Mouse (Mus musculus): ENCODE measurements around the gene Mad1l1. TPM values are rescaled to one million over a fixed set of nuclear protein-coding genes. Genes with fewer than 3 reads are reported as not detected.

Mad1l1 gene
- polyA plus RNA-seq, 1 experiment from 2014 or later: 44.8 TPM

- no peak overlapping the region for H3K4me2 ChIP-seq (replicated peaks)
Measured at GRCm38 (mm10) chr5:140066281-140066680, 255.1 kb downstream of the Mad1l1 start.

GRCm38 (mm10) chr5:140065281-140065945 is 255.9 kb downstream of the Mad1l1 start:
- WGBS: 95% methylated on average over 11 of the region's 11 CpGs
- no peaks in the 10 kb centered on the region for H3K27me3 ChIP-seq
- no peak overlapping the region for H3K9ac ChIP-seq
- no peak overlapping the region for H3K27ac ChIP-seq
- H3K9me3 ChIP-seq (replicated peaks): no peaks in the 10 kb centered on the region
- no peak for ATAC-seq (ENCODE audit: low FRiP score)
- peaks cover 8% of the 10 kb centered on the region for H3K36me3 ChIP-seq
- peaks cover 26% of the 10 kb centered on the region for H3K4me1 ChIP-seq
- no peak overlapping the region for H3K4me2 ChIP-seq (replicated peaks)
- H3K4me3 ChIP-seq: no peak overlapping the region

More at GRCm38 (mm10) chr5:140066281-140066680, 255.1 kb downstream of the Mad1l1 start:
- no peak for ATAC-seq (ENCODE audit: low FRiP score)
- Histone ChIP-seq H3K27me3 (no peaks in the 10 kb centered on the region), H3K27ac (no peak overlapping the region), H3K9me3 (replicated peaks) (no peaks in the 10 kb centered on the region), H3K9ac (no peak overlapping the region), H3K36me3 (peaks cover 8% of the 10 kb centered on the region), H3K4me3 (no peak overlapping the region), H3K4me1 (peaks cover 22% of the 10 kb centered on the region)

GRCm38 (mm10) chr5:140064521-140064920 is 256.8 kb downstream of the Mad1l1 start:
- Histone ChIP-seq H3K36me3 (peaks cover 8% of the 10 kb centered on the region), H3K9ac (no peak overlapping the region), H3K4me1 (peaks cover 26% of the 10 kb centered on the region), H3K4me3 (no peak overlapping the region), H3K27ac (no peak overlapping the region), H3K4me2 (replicated peaks) (no peak overlapping the region), H3K27me3 (no peaks in the 10 kb centered on the region), H3K9me3 (replicated peaks) (no peaks in the 10 kb centered on the region)
- no peak for ATAC-seq (ENCODE audit: low FRiP score)
- 78% methylated on average over 4 of the region's 4 CpGs for WGBS

- peaks cover 8% of the 10 kb centered on the region for H3K36me3 ChIP-seq
- ATAC-seq (ENCODE audit: low FRiP score): no peak
- H3K9ac ChIP-seq: no peak overlapping the region
- H3K4me3 ChIP-seq: no peak overlapping the region
- H3K27ac ChIP-seq: no peak overlapping the region
- 91% methylated on average over 3 of the region's 3 CpGs for WGBS
- no peaks in the 10 kb centered on the region for H3K9me3 ChIP-seq (replicated peaks)
- H3K4me1 ChIP-seq: peaks cover 17% of the 10 kb centered on the region
- no peak overlapping the region for H3K4me2 ChIP-seq (replicated peaks)
- no peaks in the 10 kb centered on the region for H3K27me3 ChIP-seq
Measured at GRCm38 (mm10) chr5:140062828-140063227, 258.5 kb downstream of the Mad1l1 start.

GRCm38 (mm10) chr5:140062316-140062715 is 259.0 kb downstream of the Mad1l1 start:
- ATAC-seq (ENCODE audit: low FRiP score): no peak
- 67% methylated on average over 3 of the region's 3 CpGs for WGBS

GRCm38 (mm10) chr5:140061296-140061879 is 260.0 kb downstream of the Mad1l1 start:
- no peaks in the 10 kb centered on the region for H3K27me3 ChIP-seq
- no peak for ATAC-seq (ENCODE audit: low FRiP score)
- 71% methylated on average over 6 of the region's 6 CpGs for WGBS
- H3K27ac ChIP-seq: no peak overlapping the region
- no peak overlapping the region for H3K4me2 ChIP-seq (replicated peaks)
- H3K9me3 ChIP-seq (replicated peaks): no peaks in the 10 kb centered on the region
- peaks cover 8% of the 10 kb centered on the region for H3K36me3 ChIP-seq
- no peak overlapping the region for H3K4me3 ChIP-seq
- H3K4me1 ChIP-seq: peaks cover 9% of the 10 kb centered on the region; the same call in 1 of the 2 replicates
- H3K9ac ChIP-seq: no peak overlapping the region

More at GRCm38 (mm10) chr5:140062316-140062715, 259.0 kb downstream of the Mad1l1 start:
- no peak overlapping the region for H3K27ac ChIP-seq
- H3K36me3 ChIP-seq: peaks cover 8% of the 10 kb centered on the region
- H3K9me3 ChIP-seq (replicated peaks): no peaks in the 10 kb centered on the region
- no peak overlapping the region for H3K4me3 ChIP-seq
- H3K4me2 ChIP-seq (replicated peaks): no peak overlapping the region
- peaks cover 13% of the 10 kb centered on the region; the same call in 1 of the 2 replicates for H3K4me1 ChIP-seq
- no peaks in the 10 kb centered on the region for H3K27me3 ChIP-seq
- no peak overlapping the region for H3K9ac ChIP-seq

GRCm38 (mm10) chr5:140056291-140056690 is 265.1 kb downstream of the Mad1l1 start:
- no peak overlapping the region for H3K4me3 ChIP-seq
- no peak overlapping the region for H3K4me2 ChIP-seq (replicated peaks)
- H3K9ac ChIP-seq: no peak overlapping the region
- H3K9me3 ChIP-seq (replicated peaks): no peaks in the 10 kb centered on the region
- no peak overlapping the region for H3K27ac ChIP-seq
- peaks cover 3% of the 10 kb centered on the region; the same call in 1 of the 2 replicates for H3K4me1 ChIP-seq
- no peak for ATAC-seq (ENCODE audit: low FRiP score)
- H3K27me3 ChIP-seq: no peaks in the 10 kb centered on the region
- WGBS: 87% methylated on average over 3 of the region's 3 CpGs
- no peaks in the 10 kb centered on the region; the same call in 1 of the 2 replicates for H3K36me3 ChIP-seq

GRCm38 (mm10) chr5:140055431-140055830 is 265.9 kb downstream of the Mad1l1 start:
- no peak overlapping the region for H3K4me2 ChIP-seq (replicated peaks)
- H3K4me3 ChIP-seq: no peak overlapping the region
- WGBS: 85% methylated on average over 3 of the region's 3 CpGs
- H3K27me3 ChIP-seq: no peaks in the 10 kb centered on the region
- H3K27ac ChIP-seq: no peak overlapping the region
- no peaks in the 10 kb centered on the region; the same call in 1 of the 2 replicates for H3K36me3 ChIP-seq
- no peaks in the 10 kb centered on the region for H3K4me1 ChIP-seq
- ATAC-seq (ENCODE audit: low FRiP score): no peak
- no peak overlapping the region for H3K9ac ChIP-seq
- H3K9me3 ChIP-seq (replicated peaks): no peaks in the 10 kb centered on the region

GRCm38 (mm10) chr5:140053626-140054025 is 267.7 kb downstream of the Mad1l1 start:
- no peak overlapping the region for H3K9ac ChIP-seq
- ATAC-seq (ENCODE audit: low FRiP score): no peak
- H3K36me3 ChIP-seq: no peaks in the 10 kb centered on the region
- no peak overlapping the region for H3K4me3 ChIP-seq
- H3K4me2 ChIP-seq (replicated peaks): no peak overlapping the region
- no peaks in the 10 kb centered on the region for H3K27me3 ChIP-seq
- no peaks in the 10 kb centered on the region for H3K9me3 ChIP-seq (replicated peaks)
- WGBS: 83% methylated on average over 3 of the region's 3 CpGs
- no peaks in the 10 kb centered on the region for H3K4me1 ChIP-seq
- H3K27ac ChIP-seq: no peak overlapping the region; the same call in 1 of the 2 replicates

- Histone ChIP-seq H3K4me2 (replicated peaks) (no peak overlapping the region), H3K4me3 (no peak overlapping the region), H3K36me3 (no peaks in the 10 kb centered on the region), H3K4me1 (no peaks in the 10 kb centered on the region), H3K9me3 (replicated peaks) (no peaks in the 10 kb centered on the region), H3K9ac (no peak overlapping the region), H3K27me3 (no peaks in the 10 kb centered on the region), H3K27ac (no peak overlapping the region)
- ATAC-seq (ENCODE audit: low FRiP score): no peak
- WGBS: 86% methylated on average over 3 of the region's 3 CpGs
Measured at GRCm38 (mm10) chr5:140052405-140052804, 268.9 kb downstream of the Mad1l1 start.

GRCm38 (mm10) chr5:140045453-140045852 is 275.9 kb downstream of the Mad1l1 start:
- Histone ChIP-seq H3K9ac (no peak overlapping the region), H3K27ac (no peak overlapping the region), H3K4me3 (no peak overlapping the region), H3K4me1 (peaks cover 12% of the 10 kb centered on the region), H3K4me2 (replicated peaks) (no peak overlapping the region), H3K27me3 (no peaks in the 10 kb centered on the region), H3K36me3 (no peaks in the 10 kb centered on the region), H3K9me3 (replicated peaks) (no peaks in the 10 kb centered on the region)
- no peak for ATAC-seq (ENCODE audit: low FRiP score)
- 80% methylated on average over 2 of the region's 2 CpGs for WGBS

GRCm38 (mm10) chr5:140043002-140043401 is 278.4 kb downstream of the Mad1l1 start:
- WGBS: 57% methylated on average over 1 of the region's 1 CpGs
- no peaks in the 10 kb centered on the region for H3K27me3 ChIP-seq
- no peak for ATAC-seq (ENCODE audit: low FRiP score)

More at GRCm38 (mm10) chr5:140043002-140043401, 278.4 kb downstream of the Mad1l1 start:
- Histone ChIP-seq H3K36me3 (no peaks in the 10 kb centered on the region), H3K27ac (no peak overlapping the region; the same call in 1 of the 2 replicates), H3K4me2 (replicated peaks) (no peak overlapping the region), H3K9me3 (replicated peaks) (no peaks in the 10 kb centered on the region), H3K4me3 (no peak overlapping the region), H3K4me1 (peaks cover 12% of the 10 kb centered on the region), H3K9ac (no peak overlapping the region)

Data from hindbrain, embryonic 12.5 days (tissue).